Mouse (Mus musculus) limb, embryonic 14.5 days (tissue): ENCODE measurements around the gene Cstf2. TPM values are rescaled to one million over a fixed set of nuclear protein-coding genes. Genes with fewer than 3 reads are reported as not detected.

ENCODE experiments used
- ATAC-seq: fragments of 200-750 bp; cut with Nextera tagmentation; 2 replicates; pipeline ENCODE4 v1.8.0; 2017; ENCODE audit warnings: low read depth, moderate number of reproducible peaks, moderate TSS enrichment; ENCODE audit not compliant: low FRiP score
- DNase-seq: peaks from one replicate; pipeline ENCODE4 v3.0.0-alpha.2; 2015; ENCODE audit warnings: low spot score
- H3K27ac ChIP-seq: fragments of 300-500 bp; sonication (generic); replicated peaks from 2 replicates; pipeline ENCODE4 v1.5.1; 2014; ENCODE audit warnings: low read depth, mild to moderate bottlenecking, low read length, moderate library complexity, mixed read lengths
- H3K27me3 ChIP-seq: fragments of 300-500 bp; sonication (generic); 2 replicates; pipeline ENCODE4 v1.6.1; 2014; ENCODE audit warnings: low read length, mixed read lengths; ENCODE audit not compliant: control insufficient read depth, insufficient read depth
- H3K36me3 ChIP-seq: fragments of 300-500 bp; sonication (generic); 2 replicates; pipeline ENCODE4 v1.6.1; 2014; ENCODE audit warnings: mild to moderate bottlenecking, low read length, moderate library complexity, mixed read lengths; ENCODE audit not compliant: control insufficient read depth, insufficient read depth
- H3K4me1 ChIP-seq: fragments of 300-500 bp; sonication (generic); 2 replicates; pipeline ENCODE4 v1.6.1; 2014; ENCODE audit warnings: antibody characterized with exemption, low read length, mixed read lengths; ENCODE audit not compliant: control insufficient read depth, insufficient read depth
- H3K4me2 ChIP-seq: fragments of 300-500 bp; sonication (generic); replicated peaks from 2 replicates; pipeline ENCODE4 v1.6.1; 2014; ENCODE audit warnings: low read depth, mild to moderate bottlenecking, low read length, moderate library complexity; ENCODE audit not compliant: severe bottlenecking
- H3K4me3 ChIP-seq: fragments of 300-500 bp; sonication (generic); replicated peaks from 2 replicates; pipeline ENCODE4 v1.5.1; 2014; ENCODE audit warnings: low read length
- H3K9ac ChIP-seq: fragments of 300-500 bp; sonication (generic); 2 replicates; pipeline ENCODE4 v1.6.1; 2014; ENCODE audit warnings: mild to moderate bottlenecking, low read depth, low read length, moderate library complexity; ENCODE audit not compliant: severe bottlenecking
- H3K9me3 ChIP-seq: fragments of 300-500 bp; sonication (generic); 2 replicates; pipeline ENCODE4 v1.6.1; 2016; ENCODE audit warnings: low read length; ENCODE audit not compliant: control insufficient read depth
- POLR2A ChIP-seq: fragments of 200-500 bp; IDR thresholded peaks from 2 replicates; pipeline ENCODE4 v1.8.0; 2012; ENCODE audit warnings: inconsistent platforms, mild to moderate bottlenecking, moderate library complexity, borderline replicate concordance; ENCODE audit not compliant: insufficient read depth, insufficient read length; ENCODE audit errors: extremely low read depth
- WGBS: fragments of 180-500 bp; shearing (Covaris S2); extraction: QIAGEN DNeasy Blood & Tissue Kit; methylation state at CpG from one replicate; pipeline ENCODE4 v1.1.7; 2014; 5-methylcytosine and 5-hydroxymethylcytosine counted together
- polyA plus RNA-seq, 2 experiments: library from polyadenylated mRNA; depleted of rRNA in 1 of 2; stranded (reverse) in 1 of 2; unstranded in 1 of 2; fragments of >200 nt; fragmentation: Nextera tagmentation in 1 of 2; extraction: Ambion mirVana in 1 of 2; gene quantifications; 2 replicates each; pipeline versions ENCODE4 v1.2.1 to v1.2.3; 2012 to 2014

Gene Cstf2
- polyA plus RNA-seq (2012; rRNA removed) (30.6 and 31.4 TPM in 2 replicates), polyA plus RNA-seq (2014; fragmentation: Nextera tagmentation; extraction: Ambion mirVana) (38.4 and 46.4 TPM in 2 replicates)

GRCm38 (mm10) chrX:134058987-134059712 is at the start of gene Cstf2:
TSS of gene Cstf2 (plus strand) at chrX:134059187.
- peak; percentile 99 for ATAC-seq
- Histone ChIP-seq H3K9me3 (no peaks in the 10 kb centered on the region), H3K4me2 (peak within 1 kb of the TSS; percentile 43), H3K4me3 (peak within 1 kb of the TSS; percentile 54), H3K9ac (peak within 1 kb of the TSS; percentile 72), H3K4me1 (no peaks in the 10 kb centered on the region), H3K27me3 (no peaks in the 10 kb centered on the region), H3K36me3 (peaks cover 8% of the 10 kb centered on the region; the same call in 1 of the 2 replicates), H3K27ac (peak within 1 kb of the TSS; percentile 90)
- DNase-seq = peak; percentile 86
- WGBS = 26% methylated on average over 52 of the region's 77 CpGs
- TF ChIP-seq POLR2A = peak; percentile 56; the same call in 1 of the 2 replicates

- WGBS = 18% methylated on average over 9 of the region's 9 CpGs
Observed at GRCm38 (mm10) chrX:134019005-134019404, 40.0 kb upstream of the Cstf2 start.

GRCm38 (mm10) chrX:134020664-134021063 is 38.3 kb upstream of the Cstf2 start:
- Histone ChIP-seq H3K4me1 (no peaks in the 10 kb centered on the region), H3K4me2 (no peak overlapping the region), H3K9ac (no peak overlapping the region), H3K9me3 (no peaks in the 10 kb centered on the region), H3K36me3 (no peaks in the 10 kb centered on the region), H3K4me3 (no peak overlapping the region), H3K27me3 (no peaks in the 10 kb centered on the region), H3K27ac (no peak overlapping the region)
- DNase-seq (no peak), ATAC-seq (no peak)
- no peak for TF ChIP-seq POLR2A
- WGBS = 60% methylated on average over 5 of the region's 5 CpGs

More at GRCm38 (mm10) chrX:134019005-134019404, 40.0 kb upstream of the Cstf2 start:
- H3K27me3 ChIP-seq = no peaks in the 10 kb centered on the region
- H3K27ac ChIP-seq = no peak overlapping the region
- TF ChIP-seq POLR2A = no peak
- no peaks in the 10 kb centered on the region for H3K36me3 ChIP-seq
- no peak overlapping the region for H3K4me3 ChIP-seq
- H3K9me3 ChIP-seq = no peaks in the 10 kb centered on the region
- ATAC-seq (peak; percentile 67; the same call in 1 of the 2 replicates), DNase-seq (peak; percentile 69)
- no peak overlapping the region for H3K9ac ChIP-seq
- H3K4me2 ChIP-seq = no peak overlapping the region
- H3K4me1 ChIP-seq = no peaks in the 10 kb centered on the region

- WGBS = 67% methylated on average over 1 of the region's 1 CpGs
- Histone ChIP-seq H3K4me3 (no peak overlapping the region), H3K9ac (no peak overlapping the region), H3K4me1 (no peaks in the 10 kb centered on the region), H3K27ac (no peak overlapping the region), H3K36me3 (no peaks in the 10 kb centered on the region), H3K4me2 (no peak overlapping the region), H3K9me3 (no peaks in the 10 kb centered on the region), H3K27me3 (no peaks in the 10 kb centered on the region)
- no peak for ATAC-seq
- no peak for DNase-seq
- no peak for TF ChIP-seq POLR2A
Observed at GRCm38 (mm10) chrX:134048994-134049393, 10.0 kb upstream of the Cstf2 start.

GRCm38 (mm10) chrX:134056897-134057296 is 2.1 kb upstream of the Cstf2 start:
- Histone ChIP-seq H3K27me3 (no peaks in the 10 kb centered on the region), H3K36me3 (peaks cover 4% of the 10 kb centered on the region; the same call in 1 of the 2 replicates), H3K9ac (no peak overlapping the region), H3K9me3 (no peaks in the 10 kb centered on the region), H3K4me3 (no peak overlapping the region), H3K4me2 (no peak overlapping the region), H3K4me1 (no peaks in the 10 kb centered on the region), H3K27ac (no peak overlapping the region)
- 68% methylated on average over 2 of the region's 2 CpGs for WGBS
- no peak for ATAC-seq
- no peak for DNase-seq
- TF ChIP-seq POLR2A = no peak
